Mouse (Mus musculus) central nervous system, embryonic 14 days (tissue): ENCODE measurements around the gene Scgb3a1. TPM values are rescaled to one million over a fixed set of nuclear protein-coding genes. Genes with fewer than 3 reads are reported as not detected.

Source experiments
- polyA plus RNA-seq: library from polyadenylated mRNA; depleted of rRNA; stranded (reverse); fragments of >200 nt; gene quantifications from 2 replicates; pipeline ENCODE4 v1.2.3, GENCODE M21; 2012; rRNA removed

Gene Scgb3a1
- polyA plus RNA-seq, result 0.14 and 0.19 TPM in 2 replicates

GRCm38 (mm10) chr11:49663310-49663709 lies at the start of gene Scgb3a1:
TSS of gene Scgb3a1 (plus strand) at chr11:49663610.

DNA sequence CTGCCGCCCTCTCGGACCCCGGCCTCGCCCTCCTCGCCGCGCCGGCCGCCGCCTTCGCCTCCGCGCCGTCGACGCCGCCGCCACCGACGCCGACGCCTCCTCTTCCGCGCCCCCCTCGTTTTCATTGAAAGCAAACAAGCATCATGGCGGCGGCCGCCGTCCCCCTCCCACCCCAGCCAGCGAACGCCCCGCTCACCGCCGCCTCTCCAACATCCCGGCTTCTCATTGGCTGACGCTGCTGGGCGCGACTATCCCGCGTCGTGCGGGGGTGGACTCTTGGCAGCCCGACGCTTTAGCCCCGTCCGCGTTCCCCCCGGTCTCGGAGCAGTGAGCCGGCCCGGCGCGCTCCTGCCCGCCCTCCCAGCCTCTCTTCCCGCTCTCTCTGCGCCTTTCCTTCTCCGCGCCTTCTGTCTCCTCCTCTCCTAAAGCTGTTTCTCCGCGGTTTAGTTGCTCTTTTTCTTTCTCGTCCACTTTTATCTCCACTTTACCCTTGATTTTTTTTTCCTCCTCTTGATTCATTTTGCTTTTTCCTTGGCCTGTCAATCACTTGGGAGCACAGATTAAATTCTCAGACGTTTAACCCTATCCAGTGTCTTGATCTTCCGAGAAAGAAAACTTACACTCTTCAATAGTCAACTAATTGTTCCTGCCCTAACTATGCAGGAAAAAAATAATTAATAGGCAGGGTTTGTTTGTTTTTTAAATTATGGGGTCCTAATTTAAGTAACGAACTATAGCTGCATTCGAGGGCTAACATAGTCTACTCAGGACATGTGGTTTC lies 49.3 kb downstream of the Scgb3a1 start, which contains the start of gene Cnot6:
Gene Cnot6 (minus strand): TSS at position 169 of the 781 bp plus-strand sequence.

Other genes with a start within 250 kb of the Scgb3a1 start
- not detected in 2 replicates for gene Olfr1389, start 240.5 kb upstream of the Scgb3a1 start, polyA plus RNA-seq
- 0.13 and 0.16 TPM in 2 replicates for gene Olfr1388, start 227.0 kb upstream of the Scgb3a1 start, polyA plus RNA-seq
- not detected in 2 replicates for gene Olfr1387, start 208.3 kb upstream of the Scgb3a1 start, polyA plus RNA-seq
- gene Olfr1386, start 198.6 kb upstream of the Scgb3a1 start, polyA plus RNA-seq, result not detected in 2 replicates
- not detected in 2 replicates for gene Olfr1385, start 174.5 kb upstream of the Scgb3a1 start, polyA plus RNA-seq
- not detected in 2 replicates for gene Olfr1384, start 156.9 kb upstream of the Scgb3a1 start, polyA plus RNA-seq
- gene Olfr1383, start 144.0 kb upstream of the Scgb3a1 start, polyA plus RNA-seq, result not detected in 2 replicates
- not detected in 2 replicates for gene Olfr1382, start 135.4 kb upstream of the Scgb3a1 start, polyA plus RNA-seq
- not detected in 2 replicates for gene Olfr1381, start 120.2 kb upstream of the Scgb3a1 start, polyA plus RNA-seq
- gene Olfr1380, start 106.7 kb upstream of the Scgb3a1 start, polyA plus RNA-seq, result not detected in 2 replicates
- gene Flt4, start 54.3 kb upstream of the Scgb3a1 start, polyA plus RNA-seq, result 2.2 and 3.3 TPM in 2 replicates
- gene Cnot6, start 49.1 kb downstream of the Scgb3a1 start, polyA plus RNA-seq, result 67.6 and 79.4 TPM in 2 replicates
- gene Gfpt2, start 130.6 kb downstream of the Scgb3a1 start, polyA plus RNA-seq, result 6.5 and 11.2 TPM in 2 replicates
- 74.7 and 76.1 TPM in 2 replicates for gene Mapk9, start 183.1 kb downstream of the Scgb3a1 start, polyA plus RNA-seq
- 8.9 and 10.1 TPM in 2 replicates for gene Rasgef1c, start 238.2 kb downstream of the Scgb3a1 start, polyA plus RNA-seq